In the genomic region with DNA sequence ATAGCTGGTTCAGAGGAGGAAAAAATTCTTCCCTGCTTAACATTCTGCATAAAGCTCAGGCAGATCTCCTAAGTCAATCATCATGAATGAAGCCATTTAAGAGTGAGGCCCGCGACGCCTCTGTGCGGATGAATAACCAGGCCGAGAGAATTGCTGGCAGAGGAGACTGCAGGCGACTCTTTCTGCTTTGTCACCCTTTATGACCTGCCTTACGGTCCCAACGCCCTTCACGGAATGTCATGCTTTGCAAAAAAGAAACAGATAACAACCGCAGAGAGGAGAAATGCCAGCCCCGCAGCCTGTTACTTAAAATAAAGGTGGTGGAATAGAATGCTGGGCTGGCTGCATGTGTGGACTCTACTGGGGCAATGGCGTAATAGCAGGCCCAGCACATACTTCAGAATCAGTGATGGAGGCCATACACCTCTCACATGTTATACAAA, we compare ENCODE assay signal across 11 mouse cellular contexts.
DNase-seq lines count a peak whose midpoint lies in the region; ATAC-seq lines count a peak whose summit lies in the region.
"Had no signal": no experiment of that assay in that cellular context is flagged by ENCODE, and none has a peak within 500 bp of the region (broad histone marks: within the 10 kb centered on the region; RNA-seq: fewer than 3 reads in every experiment).

No protein-coding gene starts in this region.

- no peaks in the 10 kb centered on the region for H3K36me3 ChIP-seq in hindbrain, embryonic 14.5 days (replicated peaks; ENCODE audit: control insufficient read depth, insufficient read depth)
- no peaks in the 10 kb centered on the region for H3K36me3 ChIP-seq in neural tube, embryonic 15.5 days
- H3K36me3 ChIP-seq: G1E; liver, embryonic 15.5 days had no signal

- no peak for ATAC-seq in hindbrain, embryonic 14.5 days (ENCODE audit: low FRiP score)
- ATAC-seq in neural tube, embryonic 15.5 days (ENCODE audit: low FRiP score): no peak

- intact Hi-C loops in left cerebral cortex, postnatal 4 days (cut with DNase I): no loop called here

- H3K27me3 ChIP-seq in hindbrain, embryonic 14.5 days (ENCODE audit: control insufficient read depth, insufficient read depth, low read length): no peaks in the 10 kb centered on the region
- no peaks in the 10 kb centered on the region for H3K27me3 ChIP-seq in neural tube, embryonic 15.5 days (replicated peaks)
- H3K27me3 ChIP-seq: liver, embryonic 15.5 days had no signal

- H3K9ac ChIP-seq in hindbrain, embryonic 14.5 days: no peak overlapping the region
- no peak overlapping the region for H3K9ac ChIP-seq in neural tube, embryonic 15.5 days (replicated peaks)
- H3K9ac ChIP-seq: liver, embryonic 15.5 days had no signal

- peaks cover 7% of the 10 kb centered on the region; the same call in 1 of the 2 replicates for H3K4me1 ChIP-seq in hindbrain, embryonic 14.5 days (replicated peaks; ENCODE audit: control insufficient read depth, insufficient read depth, low read length)
- H3K4me1 ChIP-seq in neural tube, embryonic 15.5 days: peaks cover 5% of the 10 kb centered on the region; the same call in 1 of the 2 replicates
- H3K4me1 ChIP-seq: liver, embryonic 15.5 days had no signal

- H3K9me3 ChIP-seq in hindbrain, embryonic 14.5 days (ENCODE audit: control insufficient read depth, low read length): no peaks in the 10 kb centered on the region
- no peaks in the 10 kb centered on the region for H3K9me3 ChIP-seq in neural tube, embryonic 15.5 days (replicated peaks)
- H3K9me3 ChIP-seq: liver, embryonic 15.5 days had no signal

- no peak overlapping the region for H3K4me2 ChIP-seq in hindbrain, embryonic 14.5 days (replicated peaks)
- H3K4me2 ChIP-seq in neural tube, embryonic 15.5 days: no peak overlapping the region
- H3K4me2 ChIP-seq: liver, embryonic 15.5 days had no signal

- 25% methylated on average over 12 of the region's 12 CpGs for WGBS in hindbrain, embryonic 14.5 days
- WGBS in neural tube, embryonic 15.5 days: 19% methylated on average over 12 of the region's 12 CpGs

- no peak overlapping the region; the same call in 1 of the 2 replicates for H3K27ac ChIP-seq in hindbrain, embryonic 14.5 days
- peak overlapping the region; percentile 4; the same call in 1 of the 2 replicates for H3K27ac ChIP-seq in neural tube, embryonic 15.5 days (replicated peaks)
- H3K27ac ChIP-seq: kidney, postnatal 0 days; liver, embryonic 15.5 days had no signal

- DNase-seq in cerebellum, adult 11-12 months: peak; percentile 5
- DNase-seq in cerebellum, postnatal 36 days: no peak
- DNase-seq in left cerebral cortex, postnatal 4 days: peak; percentile 30
- DNase-seq in left cerebral cortex, adult 18-20 months (ENCODE audit: low spot score in 2 of 2): no peak
- DNase-seq in hindbrain, embryonic 14.5 days (ENCODE audit: low spot score): peak; percentile 37
- no peak for DNase-seq in gastrocnemius, postnatal 4 days (ENCODE audit: low spot score in 2 of 2)
- no peak for DNase-seq in kidney, adult 18-20 months

- no peak overlapping the region for H3K4me3 ChIP-seq in hindbrain, embryonic 14.5 days (replicated peaks; ENCODE audit: low read length)
- no peak overlapping the region for H3K4me3 ChIP-seq in neural tube, embryonic 15.5 days (replicated peaks)
- H3K4me3 ChIP-seq: liver, embryonic 15.5 days had no signal

Comparison
In these comparisons a context has a peak if more than half of its experiments do, and no peak if none do; other contexts are left out.
1. DNase-seq: peak in cerebellum, adult 11-12 months (single experiment), left cerebral cortex, postnatal 4 days (single experiment) and hindbrain, embryonic 14.5 days (single experiment); none in cerebellum, postnatal 36 days (0 of 2), left cerebral cortex, adult 18-20 months (0 of 2), gastrocnemius, postnatal 4 days (0 of 2) and kidney, adult 18-20 months (single experiment).